Mouse (Mus musculus): ENCODE data around the gene Vsig2.

Gene Vsig2

DNA sequence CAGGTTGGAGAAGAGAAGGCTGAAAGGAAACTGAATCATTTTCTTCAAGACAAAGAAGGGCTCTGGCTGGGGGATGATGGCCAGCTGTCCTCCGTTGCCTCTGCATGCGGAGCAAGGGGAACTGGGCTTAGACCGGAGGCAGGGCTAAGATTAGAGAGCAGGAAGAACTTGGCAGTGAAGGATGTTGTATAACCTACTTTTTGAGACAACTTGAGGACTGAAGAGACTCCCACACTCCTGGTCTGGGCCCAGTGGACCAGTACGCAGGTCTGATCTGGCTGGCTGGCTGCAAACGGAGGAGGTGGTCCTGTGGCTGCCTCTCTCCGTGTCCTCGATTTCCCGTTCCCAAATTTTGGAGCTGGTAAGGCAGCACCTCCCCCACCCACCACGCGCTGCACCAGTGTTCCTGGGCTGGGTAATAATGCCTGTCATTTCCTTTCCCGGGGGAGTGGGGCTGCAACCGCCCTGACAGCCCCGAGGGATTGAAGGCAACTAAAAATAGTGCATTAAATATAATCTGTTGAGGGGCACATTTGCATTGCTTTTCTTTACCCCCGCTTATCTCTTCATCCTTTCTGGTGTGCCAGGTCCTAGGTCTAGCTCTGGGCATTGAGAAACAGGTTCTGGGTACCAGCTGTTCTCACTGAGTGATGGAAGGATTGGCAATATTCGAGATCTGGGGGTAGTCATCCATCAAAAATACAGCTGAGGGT is 29.0 kb downstream of the Vsig2 start:
- no peak for DNase-seq

DNA sequence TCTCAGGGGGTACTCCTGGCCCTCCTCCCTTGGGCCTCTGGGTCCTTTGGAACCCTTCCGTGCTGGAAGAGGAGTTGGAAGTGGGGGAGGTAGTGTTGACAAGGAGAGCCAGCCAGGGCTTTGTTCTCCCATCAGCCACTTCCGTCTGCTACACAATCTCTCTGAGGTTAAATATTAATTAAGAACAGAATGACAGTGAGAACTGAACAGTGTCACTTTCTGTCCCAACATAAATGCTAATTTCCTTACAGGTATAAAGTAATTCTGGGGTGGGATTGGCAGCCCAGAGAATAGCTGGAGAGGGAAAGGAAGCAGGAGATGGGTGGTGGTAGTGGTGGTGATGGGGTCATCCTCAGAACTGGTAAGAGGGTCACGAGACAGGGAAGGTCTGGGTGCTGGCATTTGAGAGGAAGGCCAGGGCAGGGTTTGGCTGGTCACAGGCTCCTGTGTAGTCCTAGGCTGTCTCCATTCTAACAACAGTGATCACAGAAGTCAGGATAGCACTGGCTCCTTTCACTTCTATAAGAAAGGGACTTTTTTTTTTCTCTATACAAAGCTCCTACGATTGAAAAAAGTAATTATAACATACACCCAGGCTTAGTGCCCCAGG is 29.7 kb downstream of the Vsig2 start:
- DNase-seq: no peak

DNA sequence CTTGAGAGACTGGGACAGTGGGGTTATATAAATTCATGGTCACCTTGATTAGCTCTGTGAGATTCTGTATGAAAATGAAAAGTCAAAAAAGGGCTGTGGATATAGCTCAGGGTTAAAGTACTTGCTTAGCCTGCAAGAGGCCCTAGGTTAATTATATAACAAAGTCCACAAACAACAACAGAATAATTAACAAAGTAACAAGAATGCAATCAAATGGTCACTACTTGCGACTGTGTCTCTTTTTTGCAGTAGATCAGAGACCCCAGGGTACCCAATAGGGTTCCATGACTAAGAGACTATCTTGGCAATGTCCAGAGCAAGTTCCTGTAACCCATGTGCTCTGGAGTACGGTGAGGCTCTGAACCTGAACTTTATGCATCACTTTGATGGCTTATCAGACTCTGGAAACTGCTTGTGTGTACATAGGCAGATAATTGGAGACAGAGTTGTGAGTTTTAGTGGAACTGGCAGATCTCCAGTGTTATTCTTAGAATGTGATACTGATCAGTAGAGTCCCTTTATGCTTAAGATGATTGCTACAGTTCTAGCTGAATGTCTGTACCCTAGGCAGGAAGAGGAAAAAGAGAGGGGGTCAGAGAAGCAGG is 30.3 kb downstream of the Vsig2 start:
- DNase-seq: no peak

DNA sequence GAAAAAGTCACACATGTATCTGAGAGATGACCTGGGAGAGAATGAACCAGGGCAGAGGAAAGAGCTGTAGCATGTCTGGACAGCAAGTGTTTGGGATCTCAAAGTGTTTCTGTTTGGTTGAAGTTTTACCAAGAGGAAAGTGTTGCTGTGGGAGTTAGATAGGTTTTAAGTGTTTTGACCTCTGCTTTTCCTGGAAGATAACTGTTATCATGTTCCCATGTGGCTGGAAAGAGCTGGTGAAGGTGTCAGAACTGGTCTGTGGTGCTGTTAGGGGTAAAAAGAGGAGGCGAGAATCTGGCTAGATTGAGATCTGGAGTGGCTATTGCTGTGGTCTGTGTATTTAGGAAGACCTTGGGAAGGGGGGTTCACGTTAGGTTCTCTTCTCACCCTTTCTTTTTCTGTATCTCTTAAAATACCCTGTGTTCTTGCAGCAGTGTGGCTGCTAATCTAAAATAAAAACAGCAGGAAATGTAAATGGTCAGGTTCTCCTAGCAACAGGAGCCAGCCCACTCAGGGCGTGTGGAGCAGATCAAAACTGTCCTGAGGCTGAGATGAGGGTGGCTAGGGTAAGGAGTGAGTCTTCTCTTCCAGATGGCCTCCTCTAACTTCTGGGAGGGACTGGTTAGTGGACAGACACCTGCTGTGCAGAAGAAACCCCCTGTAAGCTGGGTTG is 33.3 kb downstream of the Vsig2 start:
- no peak for DNase-seq

DNA sequence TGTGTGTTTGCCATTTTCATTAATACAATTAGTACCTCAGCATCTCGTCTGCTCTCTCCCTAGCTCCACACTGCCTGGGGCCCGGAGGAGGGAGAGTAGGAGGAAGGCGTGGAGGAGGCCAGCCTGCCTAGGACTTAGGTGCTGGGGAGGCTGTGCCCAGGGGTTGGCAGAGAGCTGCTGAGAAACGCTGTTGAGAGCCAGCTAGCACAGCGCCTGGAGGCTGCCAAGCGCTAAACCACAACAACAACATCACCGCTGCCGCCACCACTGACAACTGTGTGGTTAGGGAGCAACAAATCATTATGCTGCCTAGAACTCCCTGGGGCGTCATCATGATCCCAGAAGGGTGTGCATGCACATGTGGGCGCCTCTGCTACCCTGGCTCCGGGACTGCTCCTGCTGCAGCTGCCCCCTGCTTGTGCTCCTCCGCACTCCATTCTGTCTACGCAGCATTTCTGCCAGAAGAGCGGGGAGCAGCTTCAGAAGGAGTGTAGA is 37.4 kb downstream of the Vsig2 start:
- DNase-seq: no peak

DNA sequence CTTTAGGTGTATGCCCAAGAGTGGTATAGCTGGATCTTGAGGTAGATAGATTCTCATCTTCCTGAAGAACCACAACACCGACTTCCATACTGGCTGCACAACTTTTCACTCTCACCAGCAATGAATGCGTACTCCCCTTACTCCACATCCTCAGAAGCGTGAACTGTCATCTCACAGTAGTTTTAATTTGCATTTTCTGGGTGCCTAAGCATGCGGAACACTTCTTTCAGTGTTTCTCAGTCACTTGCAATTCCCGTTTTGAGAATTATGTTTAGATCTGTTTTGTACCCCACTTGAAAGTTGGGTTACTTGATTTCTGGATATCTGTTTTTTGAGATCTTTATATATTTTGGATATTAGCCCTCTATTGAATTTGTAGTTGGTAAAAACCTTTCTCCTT is 44.5 kb downstream of the Vsig2 start:
- DNase-seq: no peak

DNA sequence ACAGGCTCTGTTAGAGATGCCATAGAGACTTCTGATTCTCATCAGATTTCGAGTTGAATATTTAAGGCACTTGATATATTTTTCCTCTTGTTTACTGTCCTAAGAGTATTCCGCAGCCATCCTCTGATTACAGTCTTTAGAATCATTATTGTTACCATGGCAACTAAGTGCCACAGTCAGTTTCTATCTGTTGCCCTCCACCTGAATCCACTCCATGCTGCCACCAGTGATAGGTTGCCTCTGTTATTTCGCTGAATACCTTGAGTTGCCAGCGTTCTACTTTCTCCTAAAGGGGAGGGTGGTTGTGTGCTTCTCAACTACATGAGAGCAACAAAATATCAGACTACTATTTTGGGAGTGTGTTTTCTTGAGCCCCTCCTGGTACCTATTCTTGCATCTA is 47.7 kb downstream of the Vsig2 start:
- DNase-seq: no peak

DNA sequence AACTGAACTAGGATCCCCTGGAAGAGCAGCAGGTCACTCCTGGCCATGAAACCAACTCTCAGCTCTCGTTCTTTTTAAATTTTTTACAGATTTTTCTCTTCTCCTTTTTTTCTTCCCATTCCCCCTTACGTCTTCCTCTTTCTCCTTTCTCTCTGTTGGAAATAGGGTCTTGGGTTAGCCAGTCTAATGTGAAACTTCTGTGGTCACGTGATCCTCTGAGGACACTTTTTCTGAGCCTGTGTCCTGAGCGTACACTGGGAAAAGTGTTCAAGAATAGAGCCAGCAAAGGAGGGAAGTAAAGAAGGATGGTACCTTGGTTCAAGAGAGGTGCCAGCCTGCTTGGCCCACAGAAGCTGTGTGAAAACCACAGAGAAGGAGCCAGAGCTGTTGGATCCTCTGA is 51.3 kb downstream of the Vsig2 start:
- no peak for DNase-seq

DNA sequence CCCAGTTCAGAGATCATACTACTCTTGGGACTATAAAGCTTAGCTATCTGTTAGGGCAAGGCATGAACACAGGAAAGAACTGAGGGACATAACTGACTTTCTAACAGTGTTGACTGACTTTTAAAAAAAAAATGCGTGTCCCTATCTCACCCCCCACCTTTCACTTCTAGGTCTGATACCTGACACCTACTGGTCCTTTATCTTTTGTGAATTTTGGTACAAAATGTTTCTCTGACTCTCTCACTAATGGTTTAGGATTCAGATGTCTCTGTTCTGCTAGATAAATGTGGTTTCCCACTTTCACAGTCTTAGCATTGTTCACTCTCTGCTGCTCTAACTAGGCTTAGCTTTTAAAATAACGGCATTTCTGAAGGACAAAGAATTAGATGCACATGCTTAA is 53.0 kb downstream of the Vsig2 start:
- no peak for DNase-seq

DNA sequence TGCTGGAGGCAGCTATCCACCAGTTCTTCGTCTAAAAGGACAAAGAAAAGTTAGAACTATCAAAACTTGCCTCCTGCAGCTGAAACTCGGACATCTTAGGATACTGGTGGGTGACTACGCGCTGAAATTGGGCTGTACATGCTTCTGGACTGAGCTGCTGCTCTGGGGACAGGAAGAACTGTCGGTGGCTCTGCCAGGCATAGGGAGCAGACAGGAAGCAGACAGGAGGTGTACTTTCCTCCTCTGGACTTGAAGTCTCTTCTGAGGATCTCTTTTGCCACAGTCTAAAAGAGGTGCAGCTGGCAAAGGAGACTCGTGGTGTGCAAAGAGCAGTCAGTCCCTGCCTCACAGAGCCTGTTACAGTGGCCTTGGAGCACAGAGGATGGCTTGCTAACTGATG is 53.6 kb downstream of the Vsig2 start:
- DNase-seq: no peak

DNA sequence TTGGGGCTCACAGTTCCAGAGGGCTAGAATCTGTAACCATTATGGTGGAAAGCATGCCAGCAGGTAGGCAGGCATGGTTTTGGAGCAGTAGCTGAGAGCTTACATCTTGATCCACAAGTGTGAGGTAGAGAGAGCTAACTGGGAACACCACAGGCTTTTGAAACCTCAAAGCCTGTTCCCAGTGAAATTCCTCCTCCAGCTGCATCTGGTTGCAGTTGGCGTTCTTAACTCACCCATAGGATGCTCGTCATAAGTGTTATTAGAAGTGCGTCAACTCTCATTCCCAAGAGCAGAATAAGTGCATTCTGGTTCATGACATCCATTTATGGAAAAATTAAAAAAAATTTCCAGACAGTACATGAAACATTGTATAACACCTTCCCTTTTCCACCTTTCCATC is 54.6 kb downstream of the Vsig2 start:
- no peak for DNase-seq

Data from lung, postnatal 14 days (tissue).